Mouse (Mus musculus) lung, postnatal 4 days (tissue): Measurements from ENCODE around the gene Cabp1.

Source experiments
- DNase-seq, 2 experiments: peaks; one replicate each; pipeline ENCODE4 v3.0.0; 2021

The Cabp1 gene

DNA sequence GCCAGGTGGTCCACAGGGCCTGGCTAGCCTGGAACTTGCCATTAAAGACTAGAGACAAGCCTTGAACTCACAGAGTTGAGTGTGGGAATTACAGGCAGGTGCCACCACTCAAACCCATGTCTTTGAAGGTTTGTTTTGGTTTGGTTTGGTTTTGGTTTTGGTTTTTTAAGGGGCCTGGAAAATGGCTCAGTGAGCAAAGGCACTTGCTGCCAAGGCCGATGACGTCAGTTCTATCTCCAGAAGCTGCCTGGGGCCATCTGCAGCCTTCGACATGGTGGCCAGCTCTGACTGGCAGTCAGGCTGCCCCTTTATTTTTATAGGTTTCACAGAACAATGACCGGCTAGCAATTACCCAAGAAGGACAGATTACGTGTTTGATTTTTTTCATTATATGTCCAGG, 73.2 kb downstream of the Cabp1 start:
- DNase-seq, result no peak

DNA sequence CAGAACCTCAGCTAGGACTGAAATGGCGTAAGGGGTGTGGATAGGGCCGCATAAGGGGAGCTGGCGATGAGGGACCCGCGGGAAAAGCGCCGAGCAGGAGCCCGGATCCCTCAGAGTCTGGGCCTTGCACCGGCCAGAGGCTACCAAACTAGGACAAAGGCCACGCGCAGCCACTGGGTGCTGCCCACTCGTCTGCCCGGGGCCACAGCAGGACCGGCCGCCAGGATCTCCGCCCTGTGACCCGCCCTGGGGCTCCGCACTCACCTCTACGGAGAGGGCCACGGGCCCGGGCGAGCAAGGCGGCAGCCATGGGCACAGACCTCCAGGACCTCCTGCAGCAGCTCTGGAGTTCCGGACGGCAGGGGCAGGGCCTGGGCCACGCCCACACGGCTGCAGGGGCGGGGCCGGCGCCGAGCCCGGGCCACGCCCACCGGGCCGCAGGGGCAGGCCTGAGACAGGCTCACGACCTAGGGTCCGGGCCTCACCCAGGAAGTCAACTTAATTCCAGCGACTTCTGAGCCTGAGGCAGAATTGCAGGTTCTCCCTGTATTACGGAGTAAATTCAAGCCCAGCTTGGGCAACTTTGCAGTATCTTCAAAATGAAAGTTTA, 75.1 kb downstream of the Cabp1 start, which contains the start of gene Acads:
TSS of gene Acads (minus strand) at position 386 of the 610 bp plus-strand sequence.
- DNase-seq, result peak; percentile 92 to 95
